Mouse (Mus musculus): Measurements from ENCODE around the gene Lingo1. TPM values are rescaled to one million over a fixed set of nuclear protein-coding genes. Genes with fewer than 3 reads are reported as not detected.

The Lingo1 gene
- polyA plus RNA-seq, 1 experiment, result 1.2 TPM

- H3K27ac ChIP-seq (ENCODE audit: insufficient read depth, low read depth, low read length), result no peak overlapping the region
- DNase-seq, result no peak
- no peaks in the 10 kb centered on the region for H3K27me3 ChIP-seq (replicated peaks; ENCODE audit: control insufficient read depth, insufficient read depth, low read length)
- H3K36me3 ChIP-seq (ENCODE audit: control insufficient read depth, insufficient read depth, low read length), result no peaks in the 10 kb centered on the region
- no peak overlapping the region for H3K4me3 ChIP-seq (ENCODE audit: insufficient read depth, low read depth, low read length)
- no peaks in the 10 kb centered on the region for H3K4me1 ChIP-seq (ENCODE audit: control insufficient read depth, insufficient read depth, low read length)
- TF ChIP-seq CTCF (conservative IDR thresholded peaks at IDR 0.05; ENCODE audit: insufficient read depth, insufficient read length, low read depth, low read length), result no peak
- no peak for TF ChIP-seq POLR2A (IDR thresholded peaks at IDR 0.05; ENCODE audit: low read depth, low read length)
- 55% methylated on average over 22 of the region's 22 CpGs for whole genome bisulfite sequencing
These were observed 117.2 kb downstream of the Lingo1 start for GRCm38 (mm10) chr9:56678929-56679681.

GRCm38 (mm10) chr9:56675696-56676095 lies 120.6 kb downstream of the Lingo1 start:
- Histone ChIP-seq H3K27me3 (replicated peaks; ENCODE audit: control insufficient read depth, insufficient read depth, low read length) (no peaks in the 10 kb centered on the region), H3K4me3 (ENCODE audit: insufficient read depth, low read depth, low read length) (no peak overlapping the region), H3K4me1 (ENCODE audit: control insufficient read depth, insufficient read depth, low read length) (no peaks in the 10 kb centered on the region), H3K36me3 (ENCODE audit: control insufficient read depth, insufficient read depth, low read length) (no peaks in the 10 kb centered on the region), H3K27ac (ENCODE audit: insufficient read depth, low read depth, low read length) (no peak overlapping the region)
- no peak for DNase-seq
- 82% methylated on average over 7 of the region's 7 CpGs for WGBS
- TF ChIP-seq CTCF (conservative IDR thresholded peaks at IDR 0.05; ENCODE audit: insufficient read depth, insufficient read length, low read depth, low read length) (no peak), POLR2A (IDR thresholded peaks at IDR 0.05; ENCODE audit: low read depth, low read length) (no peak)

- Histone ChIP-seq H3K27me3 (replicated peaks; ENCODE audit: control insufficient read depth, insufficient read depth, low read length) (no peaks in the 10 kb centered on the region), H3K4me3 (ENCODE audit: insufficient read depth, low read depth, low read length) (no peak overlapping the region), H3K27ac (ENCODE audit: insufficient read depth, low read depth, low read length) (no peak overlapping the region), H3K4me1 (ENCODE audit: control insufficient read depth, insufficient read depth, low read length) (no peaks in the 10 kb centered on the region), H3K36me3 (ENCODE audit: control insufficient read depth, insufficient read depth, low read length) (no peaks in the 10 kb centered on the region)
- 42% methylated on average over 11 of the region's 11 CpGs for WGBS
- no peak for TF ChIP-seq CTCF (conservative IDR thresholded peaks at IDR 0.05; ENCODE audit: insufficient read depth, insufficient read length, low read depth, low read length)
- no peak for TF ChIP-seq POLR2A (IDR thresholded peaks at IDR 0.05; ENCODE audit: low read depth, low read length)
- no peak for DNase-seq
These were observed 126.6 kb downstream of the Lingo1 start for GRCm38 (mm10) chr9:56669605-56670221.

- WGBS, result 66% methylated on average over 5 of the region's 5 CpGs
- Histone ChIP-seq H3K27ac (ENCODE audit: insufficient read depth, low read depth, low read length) (no peak overlapping the region), H3K4me1 (ENCODE audit: control insufficient read depth, insufficient read depth, low read length) (no peaks in the 10 kb centered on the region), H3K36me3 (ENCODE audit: control insufficient read depth, insufficient read depth, low read length) (no peaks in the 10 kb centered on the region), H3K4me3 (ENCODE audit: insufficient read depth, low read depth, low read length) (no peak overlapping the region), H3K27me3 (replicated peaks; ENCODE audit: control insufficient read depth, insufficient read depth, low read length) (no peaks in the 10 kb centered on the region)
- TF ChIP-seq POLR2A (IDR thresholded peaks at IDR 0.05; ENCODE audit: low read depth, low read length), result no peak
- no peak for TF ChIP-seq CTCF (conservative IDR thresholded peaks at IDR 0.05; ENCODE audit: insufficient read depth, insufficient read length, low read depth, low read length)
- DNase-seq, result no peak
These were observed 132.1 kb downstream of the Lingo1 start for GRCm38 (mm10) chr9:56664136-56664535.

GRCm38 (mm10) chr9:56662946-56663345 lies 133.3 kb downstream of the Lingo1 start:
- Histone ChIP-seq H3K27ac (ENCODE audit: insufficient read depth, low read depth, low read length) (no peak overlapping the region), H3K36me3 (ENCODE audit: control insufficient read depth, insufficient read depth, low read length) (no peaks in the 10 kb centered on the region), H3K4me1 (ENCODE audit: control insufficient read depth, insufficient read depth, low read length) (no peaks in the 10 kb centered on the region), H3K27me3 (replicated peaks; ENCODE audit: control insufficient read depth, insufficient read depth, low read length) (no peaks in the 10 kb centered on the region), H3K4me3 (ENCODE audit: insufficient read depth, low read depth, low read length) (no peak overlapping the region)
- 86% methylated on average over 7 of the region's 7 CpGs for WGBS
- no peak for DNase-seq
- TF ChIP-seq POLR2A (IDR thresholded peaks at IDR 0.05; ENCODE audit: low read depth, low read length), result no peak
- no peak for TF ChIP-seq CTCF (conservative IDR thresholded peaks at IDR 0.05; ENCODE audit: insufficient read depth, insufficient read length, low read depth, low read length)

- WGBS, result 84% methylated on average over 3 of the region's 3 CpGs
- no peak for TF ChIP-seq CTCF (conservative IDR thresholded peaks at IDR 0.05; ENCODE audit: insufficient read depth, insufficient read length, low read depth, low read length)
- TF ChIP-seq POLR2A (IDR thresholded peaks at IDR 0.05; ENCODE audit: low read depth, low read length), result no peak
- Histone ChIP-seq H3K27ac (ENCODE audit: insufficient read depth, low read depth, low read length) (no peak overlapping the region), H3K27me3 (replicated peaks; ENCODE audit: control insufficient read depth, insufficient read depth, low read length) (no peaks in the 10 kb centered on the region), H3K4me3 (ENCODE audit: insufficient read depth, low read depth, low read length) (no peak overlapping the region), H3K36me3 (ENCODE audit: control insufficient read depth, insufficient read depth, low read length) (no peaks in the 10 kb centered on the region), H3K4me1 (ENCODE audit: control insufficient read depth, insufficient read depth, low read length) (no peaks in the 10 kb centered on the region)
- DNase-seq, result no peak
These were observed 133.9 kb downstream of the Lingo1 start for GRCm38 (mm10) chr9:56662405-56662804.

- Histone ChIP-seq H3K4me3 (ENCODE audit: insufficient read depth, low read depth, low read length) (no peak overlapping the region), H3K27me3 (replicated peaks; ENCODE audit: control insufficient read depth, insufficient read depth, low read length) (no peaks in the 10 kb centered on the region), H3K4me1 (ENCODE audit: control insufficient read depth, insufficient read depth, low read length) (no peaks in the 10 kb centered on the region), H3K36me3 (ENCODE audit: control insufficient read depth, insufficient read depth, low read length) (no peaks in the 10 kb centered on the region), H3K27ac (ENCODE audit: insufficient read depth, low read depth, low read length) (no peak overlapping the region)
- TF ChIP-seq CTCF (conservative IDR thresholded peaks at IDR 0.05; ENCODE audit: insufficient read depth, insufficient read length, low read depth, low read length) (no peak), POLR2A (IDR thresholded peaks at IDR 0.05; ENCODE audit: low read depth, low read length) (no peak)
- 64% methylated on average over 3 of the region's 3 CpGs for WGBS
- no peak for DNase-seq
These were observed 134.9 kb downstream of the Lingo1 start for GRCm38 (mm10) chr9:56661217-56661840.
